Mouse (Mus musculus) right cerebral cortex, postnatal 10 days (tissue): Measurements from ENCODE around the gene Sidt2.

Experiments
- DNase-seq, 2 experiments: peaks; one replicate each; pipeline ENCODE4 v3.0.0; 2021; ENCODE audit warnings: low spot score in 2 of 2

The Sidt2 gene

GRCm38 (mm10) chr9:45911673-45912072 is 43.4 kb downstream of the Sidt2 start:
- DNase-seq = no peak

DNA sequence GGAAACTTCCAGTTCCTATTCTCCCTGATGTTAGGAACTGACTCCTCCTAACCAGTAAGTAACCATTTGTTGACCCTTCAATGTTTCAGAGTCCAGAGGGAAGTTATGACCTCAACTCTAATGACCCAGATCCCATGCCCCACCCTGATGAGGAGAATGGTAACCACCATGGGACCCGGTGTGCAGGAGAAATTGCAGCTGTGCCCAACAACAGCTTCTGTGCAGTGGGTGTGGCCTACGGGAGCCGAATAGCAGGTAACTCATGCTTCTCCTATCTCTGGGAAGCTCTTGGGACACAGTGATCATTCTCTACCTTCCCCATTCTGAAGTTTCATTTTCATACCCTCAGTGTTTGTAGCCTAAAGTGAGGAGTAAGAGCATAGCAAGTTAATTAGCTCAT is 44.1 kb downstream of the Sidt2 start:
- DNase-seq = no peak

DNA sequence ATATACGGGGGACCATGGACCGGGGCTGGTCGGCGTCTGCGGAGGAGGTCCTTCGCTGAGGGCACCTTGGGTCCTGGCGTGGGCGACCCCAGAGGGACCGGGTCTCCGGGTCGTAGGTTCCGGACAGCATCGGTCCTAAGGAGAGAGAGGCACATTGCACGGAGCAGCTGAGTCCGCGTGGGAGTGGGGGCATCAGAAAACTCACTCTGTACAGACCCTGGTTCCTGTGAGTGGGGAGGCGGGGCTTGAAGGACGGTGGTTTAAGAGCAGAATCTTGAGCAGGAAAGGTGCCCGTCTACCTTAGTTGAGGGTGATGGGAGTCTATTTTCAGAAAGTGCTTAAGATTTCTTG is 48.0 kb downstream of the Sidt2 start:
- DNase-seq = no peak

DNA sequence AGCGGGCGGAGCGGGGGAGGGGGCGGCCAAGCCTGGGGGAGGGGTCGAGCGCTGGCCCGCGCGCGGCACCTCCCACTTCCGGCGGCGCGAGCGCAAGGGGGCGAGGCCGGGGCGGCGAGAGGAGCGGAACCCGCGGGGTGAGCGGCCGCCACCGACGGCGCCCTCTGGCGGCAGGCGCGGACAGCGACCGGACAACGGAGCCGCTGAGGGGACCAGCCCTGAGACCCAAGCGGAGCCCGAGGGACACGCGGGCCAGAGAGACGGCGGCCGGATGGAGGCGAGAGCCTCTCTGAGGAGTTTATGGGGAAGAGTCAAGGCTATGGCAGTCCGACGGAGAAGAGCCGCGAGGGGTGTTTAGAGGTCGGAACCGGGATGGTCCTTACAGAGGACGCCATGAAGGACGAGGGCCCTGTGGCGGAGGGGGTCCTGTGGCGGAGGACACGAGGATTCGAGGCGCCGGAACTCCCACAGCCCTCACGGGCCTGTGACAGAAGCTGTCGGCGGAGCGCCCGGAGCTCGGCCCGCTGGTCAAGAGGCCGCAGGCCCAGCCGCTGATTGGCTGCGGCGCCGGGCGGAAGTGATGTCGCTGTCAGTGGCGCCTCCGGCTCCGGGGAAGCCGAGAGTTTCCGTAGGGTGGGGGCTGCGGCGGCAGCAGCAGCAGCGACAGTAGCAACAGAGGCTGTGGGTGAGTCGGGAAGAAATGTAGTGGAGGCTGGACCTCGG is 48.5 kb downstream of the Sidt2 start, which contains the start of the genes Pcsk7 and Rnf214:
TSS of gene Pcsk7 (plus strand) at position 143 of the 723 bp plus-strand sequence.
TSS of gene Rnf214 (minus strand) at position 557 of the 723 bp plus-strand sequence.
- peak; percentile 94 for DNase-seq

DNA sequence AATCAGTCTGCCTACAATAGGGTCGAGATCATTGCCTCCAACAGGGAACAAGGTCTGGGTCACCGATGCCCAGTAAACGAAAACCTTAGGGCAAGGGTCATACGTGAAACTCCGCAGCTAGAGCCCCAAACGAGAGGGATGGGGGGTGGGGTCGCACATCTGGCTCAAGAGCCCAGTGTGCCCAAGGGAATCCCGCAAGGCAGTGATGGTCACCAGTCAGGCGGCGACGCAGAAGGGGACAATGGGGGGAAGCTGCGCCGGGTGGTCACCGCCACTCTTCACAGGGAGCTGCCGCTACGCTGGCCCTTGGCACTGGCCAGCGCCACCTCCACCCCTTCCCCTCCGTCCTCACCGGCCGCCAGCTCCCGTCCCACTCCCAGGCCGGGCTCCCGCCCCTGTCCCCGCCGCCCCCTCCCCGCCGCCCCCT is 49.2 kb downstream of the Sidt2 start:
- DNase-seq = peak in 1 of 2 experiments; percentile 56

- no peak for DNase-seq
These were observed 49.9 kb downstream of the Sidt2 start for GRCm38 (mm10) chr9:45905196-45905595.

DNA sequence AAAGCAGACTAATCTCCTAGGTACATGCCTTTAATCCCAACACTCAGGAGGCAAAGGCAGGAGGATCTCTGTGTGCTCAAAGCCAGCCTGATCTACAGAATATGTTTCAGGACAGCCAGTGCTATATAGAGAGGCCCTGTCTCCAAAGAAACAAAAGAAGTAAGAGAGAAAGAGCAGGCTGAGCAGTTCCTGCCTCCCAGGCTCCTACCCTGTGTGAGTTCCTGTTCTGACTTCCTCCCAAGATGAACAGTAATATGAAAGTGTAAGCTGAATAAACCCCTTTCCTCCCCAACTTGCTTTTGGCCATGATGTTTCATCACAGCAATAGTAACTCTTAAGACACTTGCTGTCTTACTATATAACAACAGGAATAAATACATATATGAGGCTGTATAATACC is 61.4 kb downstream of the Sidt2 start:
- DNase-seq = no peak
